Mouse (Mus musculus): Measurements from ENCODE around the gene Dchs1. TPM values are rescaled to one million over a fixed set of nuclear protein-coding genes. Genes with fewer than 3 reads are reported as not detected.

The Dchs1 gene
- polyA plus RNA-seq (2015; fragmentation: Nextera tagmentation; extraction: Ambion mirVana) = 16.5 and 18.8 TPM in 2 replicates

DNA sequence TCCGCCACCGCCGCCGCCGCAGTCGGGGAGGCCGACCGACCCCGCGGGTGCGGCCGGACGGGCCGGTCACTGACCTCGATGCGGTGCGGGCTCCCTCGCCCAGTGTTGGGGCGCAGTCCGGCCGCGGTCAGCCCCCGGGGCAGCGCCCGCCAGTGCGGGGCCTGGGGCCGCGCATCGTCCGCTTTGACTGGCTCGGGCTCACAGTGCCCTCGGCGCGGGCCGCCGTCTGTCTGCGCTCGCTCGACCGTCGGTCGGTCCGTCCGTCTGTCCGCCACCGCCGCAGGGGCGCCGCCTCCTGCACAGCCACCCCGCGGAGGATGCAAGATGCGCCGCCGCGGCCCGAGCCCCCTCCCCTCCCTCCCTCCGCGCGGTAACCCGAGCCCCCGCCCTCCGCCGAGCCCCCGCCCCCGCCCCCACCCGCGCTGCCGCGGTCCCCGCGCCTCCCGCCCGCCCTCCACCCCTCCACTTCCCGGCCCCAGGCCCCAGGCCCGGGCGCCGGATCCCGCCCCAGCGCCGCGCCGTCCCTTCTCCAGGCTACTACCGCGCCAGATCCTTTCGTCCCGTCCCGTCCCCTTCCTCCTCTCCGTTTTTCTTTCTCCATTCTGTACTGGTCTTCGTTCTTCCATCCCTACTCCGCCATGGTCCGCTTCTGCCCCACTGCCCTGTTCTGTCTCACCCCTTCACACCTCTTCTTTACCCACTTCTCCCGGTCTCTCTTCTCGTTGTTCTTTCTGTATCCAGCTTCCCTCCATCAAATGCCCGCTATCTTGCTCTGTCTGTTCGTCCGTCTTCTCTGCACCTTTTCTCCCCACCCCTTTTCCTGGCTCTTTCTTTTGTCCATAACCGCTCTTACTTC lies at the start of gene Dchs1:
TSS of gene Dchs1 (minus strand) at position 370 of the 856 bp plus-strand sequence.
- H3K9ac ChIP-seq = peak within 1 kb of the TSS; percentile 100
- H3K27ac ChIP-seq = peak within 1 kb of the TSS; percentile 96
- peak; percentile 83 for ATAC-seq
- H3K27me3 ChIP-seq = no peaks in the 10 kb centered on the region
- peak within 1 kb of the TSS; percentile 99 for H3K4me3 ChIP-seq
- H3K4me2 ChIP-seq = peak within 1 kb of the TSS; percentile 88
- H3K4me1 ChIP-seq = peaks cover 48% of the 10 kb centered on the region
- H3K9me3 ChIP-seq (replicated peaks) = no peaks in the 10 kb centered on the region
- WGBS = under 1% methylated on average over 64 of the region's 97 CpGs
- peaks cover 34% of the 10 kb centered on the region for H3K36me3 ChIP-seq (ENCODE audit: poor library complexity, severe bottlenecking)

DNA sequence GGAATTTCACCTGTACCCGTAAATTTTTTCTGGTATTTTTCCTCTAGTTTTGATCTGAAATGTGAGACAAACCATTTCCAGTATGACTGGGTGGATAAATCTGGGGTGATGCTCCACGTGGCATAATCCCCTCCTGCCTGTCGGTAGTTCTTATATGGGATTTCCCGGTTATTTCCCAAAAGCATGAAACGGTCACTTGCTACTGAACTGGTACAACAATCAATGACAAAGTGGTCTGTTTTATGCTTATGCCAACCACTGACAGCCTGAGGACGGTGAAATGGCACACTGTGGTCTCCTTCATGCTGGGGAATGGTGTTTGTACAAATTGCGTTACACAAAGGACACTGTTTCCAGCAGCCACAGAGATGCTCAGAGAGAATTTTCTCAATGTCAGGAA lies 36.8 kb upstream of the Dchs1 start:
- no peaks in the 10 kb centered on the region for H3K9me3 ChIP-seq (replicated peaks)
- no peak overlapping the region for H3K4me3 ChIP-seq
- WGBS = 81% methylated on average over 7 of the region's 7 CpGs
- H3K27me3 ChIP-seq = no peaks in the 10 kb centered on the region
- no peaks in the 10 kb centered on the region for H3K36me3 ChIP-seq (ENCODE audit: poor library complexity, severe bottlenecking)
- no peak overlapping the region for H3K9ac ChIP-seq
- no peak for ATAC-seq
- no peaks in the 10 kb centered on the region for H3K4me1 ChIP-seq
- no peak overlapping the region for H3K4me2 ChIP-seq
- H3K27ac ChIP-seq = no peak overlapping the region

DNA sequence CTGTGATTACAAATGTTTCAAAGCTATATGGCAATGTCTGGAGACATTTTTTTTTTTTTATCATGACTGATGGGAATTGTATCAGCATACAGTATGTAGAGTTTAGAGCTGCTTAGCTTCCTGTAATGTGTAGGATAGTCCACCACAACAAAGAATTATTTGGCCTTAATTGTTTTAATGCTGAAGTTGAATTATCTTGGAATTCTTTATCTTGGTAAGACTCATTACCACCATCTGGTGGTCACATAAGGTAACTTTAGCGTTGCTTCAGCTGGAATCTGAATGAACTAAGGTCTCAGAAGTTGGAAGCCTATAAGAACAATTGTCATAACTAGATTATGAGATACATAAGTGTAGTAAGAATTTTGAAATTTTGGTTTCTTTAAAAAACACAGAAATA lies 31.0 kb upstream of the Dchs1 start:
- WGBS = 0% methylated on average over 1 of the region's 1 CpGs
- Histone ChIP-seq H3K4me2 (no peak overlapping the region), H3K36me3 (ENCODE audit: poor library complexity, severe bottlenecking) (no peaks in the 10 kb centered on the region), H3K4me3 (no peak overlapping the region), H3K4me1 (no peaks in the 10 kb centered on the region), H3K9me3 (replicated peaks) (0 out of 2 replicates have a peak, but pooled peaks cover 4% of the 10 kb centered on the region), H3K9ac (no peak overlapping the region), H3K27ac (no peak overlapping the region), H3K27me3 (no peaks in the 10 kb centered on the region; the same call in 1 of the 2 replicates)
- ATAC-seq = peak; percentile 24; the same call in 1 of the 2 replicates

DNA sequence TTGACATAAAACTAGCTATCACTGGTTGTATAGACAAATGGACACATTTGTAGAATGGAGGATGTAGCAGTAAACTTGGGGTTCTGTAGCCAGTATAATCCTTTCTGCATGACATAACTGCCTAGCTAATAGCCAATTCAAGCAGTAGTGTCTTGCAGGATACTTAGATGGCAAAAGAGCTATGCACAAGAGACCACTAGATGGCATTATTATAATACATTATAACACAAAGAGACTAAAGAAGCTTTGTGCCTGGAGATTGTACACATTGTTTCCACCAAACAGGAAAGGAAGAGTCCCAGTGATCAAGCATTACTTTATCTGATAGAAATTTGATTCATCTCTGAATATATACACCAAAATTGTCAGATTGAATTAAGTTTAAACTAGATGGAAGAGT lies 29.3 kb upstream of the Dchs1 start:
- H3K9me3 ChIP-seq (replicated peaks) = 0 out of 2 replicates have a peak, but pooled peaks cover 4% of the 10 kb centered on the region
- H3K27me3 ChIP-seq = no peaks in the 10 kb centered on the region; the same call in 1 of the 2 replicates
- no peak overlapping the region for H3K4me3 ChIP-seq
- H3K4me1 ChIP-seq = no peaks in the 10 kb centered on the region
- no peak overlapping the region for H3K4me2 ChIP-seq
- no peaks in the 10 kb centered on the region for H3K36me3 ChIP-seq (ENCODE audit: poor library complexity, severe bottlenecking)
- H3K27ac ChIP-seq = no peak overlapping the region
- H3K9ac ChIP-seq = no peak overlapping the region
- ATAC-seq = no peak

- ATAC-seq = no peak
- no peak overlapping the region for H3K4me2 ChIP-seq
- H3K36me3 ChIP-seq (ENCODE audit: poor library complexity, severe bottlenecking) = peaks cover 15% of the 10 kb centered on the region
- no peak overlapping the region for H3K4me3 ChIP-seq
- 0 out of 2 replicates have a peak, but pooled peaks cover 4% of the 10 kb centered on the region for H3K9me3 ChIP-seq (replicated peaks)
- peaks cover 10% of the 10 kb centered on the region for H3K4me1 ChIP-seq
- no peaks in the 10 kb centered on the region; the same call in 1 of the 2 replicates for H3K27me3 ChIP-seq
- WGBS = 85% methylated on average over 3 of the region's 3 CpGs
- no peak overlapping the region for H3K27ac ChIP-seq
- no peak overlapping the region for H3K9ac ChIP-seq
These were observed 25.9 kb upstream of the Dchs1 start for GRCm38 (mm10) chr7:105813326-105813725.

- H3K36me3 ChIP-seq (ENCODE audit: poor library complexity, severe bottlenecking) = peaks cover 23% of the 10 kb centered on the region
- ATAC-seq = no peak
- H3K4me3 ChIP-seq = no peak overlapping the region
- 0 out of 2 replicates have a peak, but pooled peaks cover 4% of the 10 kb centered on the region for H3K9me3 ChIP-seq (replicated peaks)
- H3K4me2 ChIP-seq = no peak overlapping the region
- H3K27ac ChIP-seq = no peak overlapping the region
- H3K4me1 ChIP-seq = peaks cover 10% of the 10 kb centered on the region
- H3K9ac ChIP-seq = no peak overlapping the region
- WGBS = 80% methylated on average over 3 of the region's 3 CpGs
- H3K27me3 ChIP-seq = no peaks in the 10 kb centered on the region; the same call in 1 of the 2 replicates
These were observed 25.1 kb upstream of the Dchs1 start for GRCm38 (mm10) chr7:105812566-105812965.

- Histone ChIP-seq H3K4me1 (peaks cover 10% of the 10 kb centered on the region), H3K9me3 (replicated peaks) (0 out of 2 replicates have a peak, but pooled peaks cover 4% of the 10 kb centered on the region), H3K27ac (no peak overlapping the region), H3K4me2 (peak overlapping the region; percentile 20), H3K36me3 (ENCODE audit: poor library complexity, severe bottlenecking) (peaks cover 27% of the 10 kb centered on the region), H3K27me3 (no peaks in the 10 kb centered on the region; the same call in 1 of the 2 replicates), H3K9ac (no peak overlapping the region), H3K4me3 (no peak overlapping the region)
- peak; percentile 20 for ATAC-seq
These were observed 24.1 kb upstream of the Dchs1 start for GRCm38 (mm10) chr7:105811516-105811915.

DNA sequence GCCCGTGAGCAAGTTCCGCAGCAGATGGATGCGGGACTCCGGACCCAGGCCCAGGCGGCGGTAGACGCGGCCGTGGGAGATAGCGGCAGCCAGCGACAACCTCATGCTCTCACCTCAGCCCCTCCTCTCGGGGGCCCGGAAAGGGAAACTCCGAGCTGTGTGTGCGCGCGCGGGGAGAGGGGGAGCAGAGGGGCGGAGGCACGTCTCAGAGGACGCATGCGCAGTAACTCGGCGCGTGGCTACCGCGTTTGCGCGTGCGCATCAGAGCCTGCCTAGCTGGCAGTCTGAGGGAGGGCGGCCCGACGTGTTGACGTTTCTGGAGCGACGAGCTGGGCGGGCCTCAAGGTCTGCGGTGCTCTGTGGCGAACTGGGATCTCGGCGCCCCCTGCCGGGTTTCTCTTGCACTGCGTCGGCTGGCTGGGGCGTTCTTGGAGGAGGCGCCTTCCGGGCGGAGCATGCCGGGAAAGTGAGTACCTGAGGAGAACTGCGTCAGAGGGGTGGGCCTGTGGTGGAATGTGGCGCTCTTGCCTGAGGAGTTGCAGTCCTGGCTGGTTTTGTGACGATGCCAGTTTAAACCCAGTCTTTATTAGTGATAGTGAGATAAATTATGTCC lies 23.5 kb upstream of the Dchs1 start, which contains the start of gene Mrpl17:
TSS of gene Mrpl17 (minus strand) at position 223 of the 613 bp plus-strand sequence.
- H3K9me3 ChIP-seq (replicated peaks) = 0 out of 2 replicates have a peak, but pooled peaks cover 4% of the 10 kb centered on the region
- peaks cover 10% of the 10 kb centered on the region for H3K4me1 ChIP-seq
- H3K36me3 ChIP-seq (ENCODE audit: poor library complexity, severe bottlenecking) = peaks cover 27% of the 10 kb centered on the region
- no peaks in the 10 kb centered on the region; the same call in 1 of the 2 replicates for H3K27me3 ChIP-seq
- peak within 1 kb of the TSS; percentile 89 for H3K27ac ChIP-seq
- H3K4me3 ChIP-seq = peak within 1 kb of the TSS; percentile 75
- H3K9ac ChIP-seq = peak within 1 kb of the TSS; percentile 93
- under 1% methylated on average over 52 of the region's 52 CpGs for WGBS
- H3K4me2 ChIP-seq = peak within 1 kb of the TSS; percentile 79
- peak; percentile 98 for ATAC-seq

GRCm38 (mm10) chr7:105810280-105810876 lies 22.9 kb upstream of the Dchs1 start:
- Histone ChIP-seq H3K9me3 (replicated peaks) (0 out of 2 replicates have a peak, but pooled peaks cover 4% of the 10 kb centered on the region), H3K9ac (peak overlapping the region; percentile 93), H3K4me1 (peaks cover 10% of the 10 kb centered on the region), H3K4me3 (peak overlapping the region; percentile 75), H3K27ac (peak overlapping the region; percentile 89), H3K27me3 (no peaks in the 10 kb centered on the region; the same call in 1 of the 2 replicates), H3K36me3 (ENCODE audit: poor library complexity, severe bottlenecking) (peaks cover 27% of the 10 kb centered on the region), H3K4me2 (peak overlapping the region; percentile 79)
- no peak for ATAC-seq
- 5% methylated on average over 37 of the region's 37 CpGs for WGBS

DNA sequence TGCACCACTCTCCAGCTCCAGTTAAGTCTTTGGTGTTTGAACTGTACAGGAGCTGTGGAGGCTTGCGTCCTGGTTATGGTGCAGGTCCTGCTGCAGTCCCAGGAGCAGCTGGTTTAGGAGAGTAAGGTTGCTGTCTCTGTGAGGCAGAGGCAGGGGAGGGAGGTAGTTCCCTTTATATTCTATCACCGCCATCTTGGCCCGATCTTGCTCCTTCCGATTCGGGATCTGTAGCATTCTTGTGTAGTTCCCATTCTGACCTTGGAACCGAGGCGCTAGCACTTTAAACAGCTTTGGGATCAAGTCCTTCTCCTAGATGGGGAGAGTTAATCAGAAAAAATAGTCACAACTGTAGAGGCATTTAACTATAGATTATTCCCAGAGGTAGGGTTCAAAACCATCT lies 22.4 kb upstream of the Dchs1 start:
- WGBS = 84% methylated on average over 7 of the region's 7 CpGs
- Histone ChIP-seq H3K9me3 (replicated peaks) (0 out of 2 replicates have a peak, but pooled peaks cover 4% of the 10 kb centered on the region), H3K36me3 (ENCODE audit: poor library complexity, severe bottlenecking) (peaks cover 27% of the 10 kb centered on the region), H3K4me3 (peak overlapping the region; percentile 75), H3K4me1 (peaks cover 10% of the 10 kb centered on the region), H3K27ac (no peak overlapping the region), H3K4me2 (peak overlapping the region; percentile 79), H3K27me3 (no peaks in the 10 kb centered on the region; the same call in 1 of the 2 replicates), H3K9ac (peak overlapping the region; percentile 93)
- ATAC-seq = no peak

- H3K36me3 ChIP-seq (ENCODE audit: poor library complexity, severe bottlenecking) = peaks cover 27% of the 10 kb centered on the region
- no peak overlapping the region for H3K27ac ChIP-seq
- no peak overlapping the region for H3K4me2 ChIP-seq
- no peak for ATAC-seq
- H3K4me1 ChIP-seq = peaks cover 10% of the 10 kb centered on the region
- H3K4me3 ChIP-seq = no peak overlapping the region
- no peaks in the 10 kb centered on the region for H3K9me3 ChIP-seq (replicated peaks)
- H3K27me3 ChIP-seq = no peaks in the 10 kb centered on the region
- H3K9ac ChIP-seq = no peak overlapping the region
- WGBS = 100% methylated on average over 1 of the region's 1 CpGs
These were observed 20.9 kb upstream of the Dchs1 start for GRCm38 (mm10) chr7:105808385-105808784.
